Mouse (Mus musculus): ENCODE measurements around the gene Tenm3. TPM values are rescaled to one million over a fixed set of nuclear protein-coding genes. Genes with fewer than 3 reads are reported as not detected.
A peak's percentile ranks its signal among the peaks of the same experiment; 100 is the strongest.

The Tenm3 gene
- polyA plus RNA-seq, 1 experiment from 2014 or later: 26.2 TPM

DNA sequence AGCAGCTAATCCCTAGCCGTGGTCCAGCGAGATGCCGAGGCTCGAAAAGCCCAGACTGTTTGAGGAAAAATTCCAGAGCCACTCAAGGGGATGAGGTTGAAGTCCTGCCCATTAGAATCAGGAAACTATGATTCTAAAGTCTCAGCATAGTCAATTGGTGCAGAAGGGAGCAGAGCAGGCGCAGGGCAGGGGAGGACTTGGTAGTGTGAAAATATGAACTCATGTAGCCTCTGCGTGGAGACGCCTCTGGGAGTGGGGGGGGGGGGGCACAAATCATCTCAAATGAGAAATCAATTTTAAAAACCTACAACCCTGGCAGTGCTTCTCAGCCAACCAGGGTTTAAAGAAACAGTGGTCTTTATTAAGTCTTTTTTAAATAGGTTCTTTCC lies 392.5 kb downstream of the Tenm3 start:
- H3K9ac ChIP-seq: no peak overlapping the region
- no peak overlapping the region for H3K27ac ChIP-seq
- ATAC-seq (replicated peaks; ENCODE audit: low FRiP score): no peak
- H3K9me3 ChIP-seq (replicated peaks): no peaks in the 10 kb centered on the region
- H3K4me1 ChIP-seq: peaks cover 34% of the 10 kb centered on the region
- H3K36me3 ChIP-seq: no peaks in the 10 kb centered on the region
- H3K4me2 ChIP-seq: no peak overlapping the region
- 52% methylated on average over 7 of the region's 7 CpGs for WGBS
- no peaks in the 10 kb centered on the region for H3K27me3 ChIP-seq
- no peak overlapping the region for H3K4me3 ChIP-seq (replicated peaks)

DNA sequence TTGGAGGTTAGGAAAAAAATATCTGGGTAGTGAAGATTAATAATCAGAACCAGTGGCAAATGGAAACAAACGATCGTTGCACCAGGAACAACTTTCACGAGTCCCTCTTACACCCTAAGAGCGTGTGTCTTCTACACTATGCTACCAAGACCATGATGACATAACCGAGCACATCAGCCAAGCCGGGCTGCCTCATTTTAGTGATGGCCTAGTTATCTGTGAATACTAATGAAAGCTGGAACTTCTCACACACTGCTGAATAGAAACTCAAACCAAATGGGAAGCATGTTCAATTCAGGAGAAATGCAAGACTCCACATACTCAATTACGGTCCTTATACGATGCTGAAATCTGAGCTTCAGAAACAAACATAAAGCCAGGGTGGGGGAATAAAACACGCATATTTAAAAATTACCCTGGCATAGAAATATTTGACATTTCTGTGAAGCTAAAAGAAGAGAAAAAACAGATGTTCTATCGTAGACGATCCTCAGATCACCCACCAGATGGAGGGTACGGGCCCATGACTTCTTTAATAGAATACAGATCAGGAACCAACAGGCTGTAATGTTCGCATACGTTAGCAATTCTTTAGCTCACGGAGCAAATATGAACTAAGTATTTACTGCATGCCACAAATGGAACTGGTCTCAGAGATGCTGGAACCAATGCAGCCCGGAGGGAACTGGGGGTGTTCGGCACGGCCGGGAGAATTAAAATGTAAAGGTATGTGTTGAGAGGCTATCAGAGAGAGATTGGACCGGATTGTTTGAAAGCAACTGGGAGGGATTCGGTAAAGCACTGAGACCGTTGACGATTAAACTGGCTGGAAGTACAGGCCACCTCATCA lies 393.1 kb downstream of the Tenm3 start:
- no peaks in the 10 kb centered on the region for H3K36me3 ChIP-seq
- H3K4me3 ChIP-seq (replicated peaks): no peak overlapping the region
- H3K9me3 ChIP-seq (replicated peaks): no peaks in the 10 kb centered on the region
- ATAC-seq (replicated peaks; ENCODE audit: low FRiP score): no peak
- H3K27ac ChIP-seq: no peak overlapping the region
- H3K4me2 ChIP-seq: no peak overlapping the region
- WGBS: 75% methylated on average over 23 of the region's 23 CpGs
- no peak overlapping the region for H3K9ac ChIP-seq
- peaks cover 29% of the 10 kb centered on the region for H3K4me1 ChIP-seq
- H3K27me3 ChIP-seq: no peaks in the 10 kb centered on the region

DNA sequence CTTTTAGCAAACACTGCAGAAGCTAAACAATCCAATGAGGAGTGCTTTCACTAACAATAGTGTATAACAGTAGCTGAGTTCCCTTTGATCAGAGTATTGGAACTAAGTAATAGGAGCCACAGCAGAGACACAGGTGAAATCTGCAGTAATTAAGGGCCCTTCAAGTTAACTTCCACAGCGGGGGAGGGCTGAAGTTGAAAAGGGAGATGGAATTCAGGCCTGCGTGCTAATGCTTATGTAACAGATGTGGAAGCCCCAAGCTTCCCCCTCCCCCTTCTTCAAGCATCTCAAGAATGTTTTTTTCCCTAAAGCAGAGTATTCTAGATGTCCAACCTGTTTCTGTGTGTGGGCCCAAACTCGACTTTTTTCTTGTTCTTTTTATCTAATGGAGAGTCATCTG lies 394.1 kb downstream of the Tenm3 start:
- no peak overlapping the region for H3K4me2 ChIP-seq
- H3K4me3 ChIP-seq (replicated peaks): no peak overlapping the region
- no peaks in the 10 kb centered on the region for H3K36me3 ChIP-seq
- peaks cover 25% of the 10 kb centered on the region for H3K4me1 ChIP-seq
- 16% methylated on average over 3 of the region's 3 CpGs for WGBS
- H3K9ac ChIP-seq: no peak overlapping the region
- no peaks in the 10 kb centered on the region for H3K27me3 ChIP-seq
- ATAC-seq (replicated peaks; ENCODE audit: low FRiP score): peak; percentile 62
- no peaks in the 10 kb centered on the region for H3K9me3 ChIP-seq (replicated peaks)
- no peak overlapping the region for H3K27ac ChIP-seq

DNA sequence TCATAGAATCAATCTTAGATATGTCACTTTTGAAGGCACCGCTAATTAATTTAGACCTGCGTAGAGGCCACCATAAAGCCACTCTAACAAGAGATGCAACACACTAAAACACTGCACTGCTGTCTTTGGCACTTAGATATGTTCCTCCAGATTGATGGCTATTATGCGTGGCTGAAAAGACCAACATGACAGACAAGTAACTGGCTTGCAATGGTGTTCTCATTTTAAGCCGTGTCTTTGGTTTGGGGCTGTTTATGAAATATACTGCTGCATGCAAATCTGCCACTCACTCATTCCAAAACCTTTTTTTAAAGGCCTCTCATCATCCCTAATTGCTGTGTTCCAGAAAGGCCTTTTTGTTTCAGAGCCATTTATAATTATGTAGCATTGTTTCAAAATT lies 398.1 kb downstream of the Tenm3 start:
- Histone ChIP-seq H3K9ac (no peak overlapping the region), H3K36me3 (no peaks in the 10 kb centered on the region), H3K27ac (no peak overlapping the region), H3K4me3 (replicated peaks) (no peak overlapping the region), H3K9me3 (replicated peaks) (no peaks in the 10 kb centered on the region), H3K4me1 (peaks cover 17% of the 10 kb centered on the region), H3K27me3 (no peaks in the 10 kb centered on the region), H3K4me2 (no peak overlapping the region)
- no peak for ATAC-seq (replicated peaks; ENCODE audit: low FRiP score)
- 86% methylated on average over 4 of the region's 4 CpGs for WGBS

DNA sequence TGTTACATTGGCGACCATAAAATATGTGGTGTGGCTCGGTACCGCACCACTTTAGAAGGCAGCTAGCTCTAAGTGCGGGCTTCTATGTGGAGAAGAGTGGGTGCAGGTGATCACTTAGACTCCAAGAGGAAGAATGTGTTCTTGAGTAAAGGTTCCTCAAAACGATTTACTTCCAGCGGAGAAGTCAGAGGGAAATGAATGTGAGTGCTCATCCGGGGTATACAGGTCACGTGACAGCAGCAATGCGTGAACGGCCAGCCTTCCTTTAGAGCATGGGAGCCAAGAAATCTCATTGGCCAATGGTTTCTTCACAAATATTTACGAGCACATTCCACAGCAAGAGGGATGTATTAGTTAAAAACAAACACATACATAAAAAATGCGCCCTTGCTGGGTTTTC lies 404.3 kb downstream of the Tenm3 start:
- no peaks in the 10 kb centered on the region for H3K9me3 ChIP-seq (replicated peaks)
- H3K36me3 ChIP-seq: no peaks in the 10 kb centered on the region
- no peaks in the 10 kb centered on the region for H3K27me3 ChIP-seq
- no peak overlapping the region for H3K27ac ChIP-seq
- H3K4me3 ChIP-seq (replicated peaks): no peak overlapping the region
- WGBS: 72% methylated on average over 12 of the region's 12 CpGs
- ATAC-seq (replicated peaks; ENCODE audit: low FRiP score): no peak
- H3K4me1 ChIP-seq: peaks cover 6% of the 10 kb centered on the region; the same call in 1 of the 2 replicates
- H3K9ac ChIP-seq: no peak overlapping the region
- H3K4me2 ChIP-seq: no peak overlapping the region

DNA sequence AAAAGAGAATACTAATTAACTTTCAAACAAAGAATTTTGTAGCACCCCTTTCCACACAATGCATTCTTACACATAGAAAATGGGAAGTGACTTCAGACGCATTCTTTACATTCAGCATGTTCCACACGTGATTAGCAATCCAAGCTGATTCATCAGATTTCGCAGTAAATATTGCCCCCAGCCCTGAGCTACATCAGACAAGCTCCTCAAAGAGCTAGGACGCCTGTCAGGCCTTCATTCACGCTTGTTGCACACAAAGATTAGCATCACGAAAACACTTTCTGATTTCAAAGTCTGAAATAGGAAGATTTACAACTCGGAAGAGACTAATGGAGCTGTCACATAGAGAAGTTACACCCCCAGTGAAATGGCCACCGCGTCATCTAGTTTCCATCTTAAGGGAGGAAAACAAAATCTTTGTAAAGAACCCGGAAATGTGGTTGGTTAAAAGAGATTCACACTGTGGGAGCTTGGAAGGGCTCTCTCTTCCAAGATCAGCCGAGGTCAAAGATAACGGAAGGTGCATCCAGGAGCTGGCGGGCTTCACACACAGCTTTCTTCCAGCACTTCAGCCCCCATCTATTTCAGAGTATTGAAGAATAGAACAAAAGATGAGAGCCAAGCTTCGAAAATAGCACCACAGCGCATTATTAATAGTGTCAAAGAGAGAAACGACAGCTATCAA lies 406.1 kb downstream of the Tenm3 start:
- no peak overlapping the region for H3K27ac ChIP-seq
- ATAC-seq (replicated peaks; ENCODE audit: low FRiP score): 0 out of 2 replicates have a peak, but pooled peaks have one; percentile 33
- no peak overlapping the region for H3K9ac ChIP-seq
- no peak overlapping the region for H3K4me3 ChIP-seq (replicated peaks)
- no peak overlapping the region for H3K4me2 ChIP-seq
- H3K4me1 ChIP-seq: peaks cover 6% of the 10 kb centered on the region; the same call in 1 of the 2 replicates
- no peaks in the 10 kb centered on the region for H3K9me3 ChIP-seq (replicated peaks)
- no peaks in the 10 kb centered on the region for H3K36me3 ChIP-seq
- no peaks in the 10 kb centered on the region for H3K27me3 ChIP-seq
- 56% methylated on average over 16 of the region's 16 CpGs for WGBS

DNA sequence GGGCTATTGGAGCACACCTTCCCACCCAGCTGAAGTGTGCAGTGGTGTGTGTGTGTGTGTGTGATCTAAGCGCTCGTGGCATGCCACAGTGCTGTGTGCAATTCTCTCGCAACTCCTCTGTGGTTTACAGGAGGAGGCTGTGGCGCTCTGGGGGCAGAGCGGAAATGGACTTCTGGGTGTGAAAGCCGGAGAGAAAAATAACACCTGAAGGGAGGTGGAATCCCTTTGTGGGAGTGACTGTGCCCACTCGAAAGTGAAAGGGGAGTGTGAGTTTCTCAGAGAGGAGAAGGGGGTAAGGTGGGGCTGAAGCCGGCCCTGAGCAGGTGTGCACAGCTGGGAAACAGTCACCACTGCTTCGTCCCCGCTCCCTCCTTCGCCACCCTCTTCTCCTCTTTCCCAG lies 418.6 kb downstream of the Tenm3 start:
- 0 out of 2 replicates have a peak overlapping the region, but pooled peaks have one; percentile 28 for H3K27ac ChIP-seq
- H3K4me2 ChIP-seq: peak overlapping the region; percentile 24
- no peak overlapping the region for H3K4me3 ChIP-seq (replicated peaks)
- peak; percentile 49; the same call in 1 of the 2 replicates for ATAC-seq (replicated peaks; ENCODE audit: low FRiP score)
- no peaks in the 10 kb centered on the region for H3K27me3 ChIP-seq
- no peak overlapping the region for H3K9ac ChIP-seq
- 38% methylated on average over 11 of the region's 11 CpGs for WGBS
- H3K36me3 ChIP-seq: no peaks in the 10 kb centered on the region
- H3K4me1 ChIP-seq: peaks cover 7% of the 10 kb centered on the region
- H3K9me3 ChIP-seq (replicated peaks): no peaks in the 10 kb centered on the region

DNA sequence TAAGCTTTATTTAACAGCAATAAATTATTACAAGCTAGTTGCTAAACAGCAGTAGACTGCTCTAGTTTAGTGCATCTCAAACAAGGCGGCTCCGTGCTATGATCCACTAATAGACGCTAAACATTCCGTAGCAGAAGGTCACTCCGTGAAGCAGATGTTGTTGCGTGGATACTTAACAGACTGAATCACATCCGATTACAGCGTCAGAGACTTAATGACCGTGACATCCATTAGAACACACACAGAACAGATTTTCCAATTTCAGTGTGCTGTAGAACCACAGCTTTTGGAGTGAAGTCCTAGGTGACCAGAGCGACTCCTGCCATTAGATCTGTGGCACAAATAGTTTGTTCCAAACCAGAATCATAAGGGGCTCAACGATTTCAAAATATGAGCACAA lies 426.0 kb downstream of the Tenm3 start:
- no peak for ATAC-seq (replicated peaks; ENCODE audit: low FRiP score)
- H3K9me3 ChIP-seq (replicated peaks): no peaks in the 10 kb centered on the region

DNA sequence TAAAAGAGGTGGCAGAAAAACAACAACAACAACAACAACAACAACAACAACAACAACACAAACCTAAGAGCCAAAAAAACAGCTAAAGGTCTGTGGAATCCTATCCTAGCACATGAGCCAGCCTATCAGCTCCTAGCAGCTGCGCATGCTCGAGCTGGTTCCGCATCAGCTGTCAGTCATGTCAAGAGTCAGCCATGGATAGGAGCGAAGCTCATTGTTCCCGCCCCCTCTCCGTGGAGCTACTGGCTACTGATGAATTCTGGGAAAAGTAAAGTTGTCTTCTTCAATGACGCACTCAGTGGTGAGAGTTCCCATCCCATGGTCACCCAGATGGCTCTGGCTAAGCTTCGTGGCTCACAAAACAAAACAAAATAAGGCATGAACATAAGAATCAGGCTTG lies 432.8 kb downstream of the Tenm3 start:
- Histone ChIP-seq H3K9ac (no peak overlapping the region), H3K27me3 (no peaks in the 10 kb centered on the region), H3K36me3 (peaks cover 21% of the 10 kb centered on the region), H3K9me3 (replicated peaks) (no peaks in the 10 kb centered on the region; the same call in 1 of the 2 replicates), H3K4me3 (replicated peaks) (no peak overlapping the region), H3K27ac (no peak overlapping the region), H3K4me1 (no peaks in the 10 kb centered on the region), H3K4me2 (no peak overlapping the region)
- WGBS: 96% methylated on average over 8 of the region's 8 CpGs
- ATAC-seq (replicated peaks; ENCODE audit: low FRiP score): no peak

More for the DNA sequence above, 426.0 kb downstream of the Tenm3 start:
- Histone ChIP-seq H3K27ac (no peak overlapping the region), H3K27me3 (no peaks in the 10 kb centered on the region), H3K4me1 (no peaks in the 10 kb centered on the region), H3K9ac (no peak overlapping the region), H3K4me3 (replicated peaks) (no peak overlapping the region), H3K4me2 (no peak overlapping the region), H3K36me3 (peaks cover 9% of the 10 kb centered on the region)
- 44% methylated on average over 11 of the region's 11 CpGs for WGBS

DNA sequence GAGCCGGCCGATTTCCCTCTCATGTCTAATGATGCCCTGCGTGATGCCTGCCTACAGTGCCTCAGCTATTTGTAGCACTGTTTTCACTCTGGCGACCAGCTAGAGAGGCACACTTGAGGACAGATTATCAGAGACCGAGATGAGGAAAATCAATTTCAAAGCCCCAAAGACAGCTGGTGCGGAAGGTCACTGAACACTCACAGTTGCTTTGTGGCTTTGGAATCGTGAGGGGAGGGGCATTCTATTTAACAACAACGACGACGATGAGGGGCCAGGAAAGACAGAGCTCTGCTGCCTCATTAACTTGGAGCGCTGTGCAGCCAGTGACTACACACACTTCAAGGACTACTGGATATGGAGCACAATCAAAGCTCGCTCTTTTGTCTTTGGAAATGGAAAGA lies 443.2 kb downstream of the Tenm3 start:
- H3K9ac ChIP-seq: no peak overlapping the region
- H3K4me3 ChIP-seq (replicated peaks): no peak overlapping the region
- H3K27ac ChIP-seq: no peak overlapping the region
- no peaks in the 10 kb centered on the region for H3K36me3 ChIP-seq
- H3K4me1 ChIP-seq: peaks cover 3% of the 10 kb centered on the region; the same call in 1 of the 2 replicates
- no peaks in the 10 kb centered on the region for H3K27me3 ChIP-seq
- H3K9me3 ChIP-seq (replicated peaks): no peaks in the 10 kb centered on the region
- WGBS: 51% methylated on average over 12 of the region's 12 CpGs
- peak; percentile 52; the same call in 1 of the 2 replicates for ATAC-seq (replicated peaks; ENCODE audit: low FRiP score)
- peak overlapping the region; percentile 16; the same call in 1 of the 2 replicates for H3K4me2 ChIP-seq

DNA sequence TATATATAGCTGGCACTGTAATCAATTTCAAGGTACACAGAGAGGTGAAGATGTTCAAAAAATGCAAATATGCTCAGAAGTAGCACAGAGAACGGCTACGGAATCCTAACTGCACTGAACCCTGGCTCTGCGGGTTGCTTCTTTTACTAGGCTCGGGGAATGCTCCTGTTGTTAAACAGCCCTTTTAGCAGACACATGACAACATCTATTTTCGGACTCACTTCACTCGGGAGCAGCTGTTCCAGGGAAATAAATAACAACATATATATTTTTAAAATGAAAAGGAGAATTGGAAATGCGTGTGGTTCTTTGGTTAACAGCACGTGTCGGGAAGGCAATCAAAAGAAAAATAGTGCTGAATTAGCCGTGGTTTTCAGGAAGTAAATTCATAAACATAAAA lies 457.9 kb downstream of the Tenm3 start:
- H3K4me1 ChIP-seq: no peaks in the 10 kb centered on the region
- H3K9me3 ChIP-seq (replicated peaks): no peaks in the 10 kb centered on the region
- H3K36me3 ChIP-seq: no peaks in the 10 kb centered on the region
- no peak for ATAC-seq (replicated peaks; ENCODE audit: low FRiP score)
- H3K4me3 ChIP-seq (replicated peaks): no peak overlapping the region
- no peak overlapping the region for H3K4me2 ChIP-seq
- H3K27me3 ChIP-seq: no peaks in the 10 kb centered on the region
- WGBS: 68% methylated on average over 10 of the region's 10 CpGs
- no peak overlapping the region for H3K9ac ChIP-seq
- H3K27ac ChIP-seq: no peak overlapping the region

DNA sequence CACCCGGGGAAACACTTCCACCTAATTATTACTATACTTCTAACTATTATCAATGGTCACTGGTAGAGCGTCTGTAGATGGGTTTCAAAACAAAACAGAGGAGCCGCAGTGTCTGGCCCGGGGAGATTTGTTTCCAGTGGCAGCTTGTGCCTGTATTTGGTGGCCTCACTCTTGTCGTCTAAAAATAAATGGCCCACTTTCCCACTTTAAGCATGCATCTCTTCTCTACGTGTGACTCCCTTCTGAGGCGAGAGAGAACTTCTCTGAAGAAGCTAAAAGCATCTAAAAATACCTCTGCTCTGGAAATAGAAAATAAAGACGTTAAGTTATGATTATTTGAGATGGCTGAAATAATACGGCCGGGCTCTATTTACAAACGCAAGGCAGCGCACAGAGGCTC lies 463.7 kb downstream of the Tenm3 start:
- H3K9ac ChIP-seq: no peak overlapping the region
- no peak overlapping the region for H3K4me2 ChIP-seq
- no peaks in the 10 kb centered on the region for H3K27me3 ChIP-seq
- ATAC-seq (replicated peaks; ENCODE audit: low FRiP score): no peak
- no peaks in the 10 kb centered on the region for H3K36me3 ChIP-seq
- no peak overlapping the region for H3K27ac ChIP-seq
- H3K9me3 ChIP-seq (replicated peaks): no peaks in the 10 kb centered on the region
- H3K4me3 ChIP-seq (replicated peaks): no peak overlapping the region
- WGBS: 55% methylated on average over 12 of the region's 12 CpGs
- 0 out of 2 replicates have a peak, but pooled peaks cover 6% of the 10 kb centered on the region for H3K4me1 ChIP-seq

All from kidney, embryonic 15.5 days (tissue).